Mouse (Mus musculus) left cerebral cortex, adult 9 months (tissue): ENCODE results near the gene Boll.

Experiments used
- DNase-seq, 2 experiments: peaks; one replicate each; pipeline ENCODE4 v3.0.0; 2022; ENCODE audit warnings: low spot score in 2 of 2

The Boll gene

DNA sequence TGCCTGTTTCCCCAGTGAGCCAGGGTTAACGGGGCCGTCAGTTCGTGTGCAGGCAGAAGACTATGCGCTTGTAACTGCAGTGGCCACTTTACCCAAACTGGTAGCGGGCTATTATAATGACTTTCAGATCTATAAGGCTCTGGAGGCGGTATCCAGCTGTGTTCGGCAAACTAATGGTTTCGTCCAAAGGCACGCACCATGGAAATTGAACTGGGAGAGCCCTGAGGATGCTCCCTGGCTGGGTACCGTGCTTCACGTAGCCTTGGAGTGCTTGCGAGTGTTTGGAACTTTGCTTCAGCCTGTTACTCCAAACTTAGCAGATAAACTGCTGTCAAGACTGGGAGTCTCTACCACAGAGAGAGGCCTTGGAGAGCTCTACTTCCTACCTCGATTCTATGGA lies 124.8 kb downstream of the Boll start:
- DNase-seq: no peak

DNA sequence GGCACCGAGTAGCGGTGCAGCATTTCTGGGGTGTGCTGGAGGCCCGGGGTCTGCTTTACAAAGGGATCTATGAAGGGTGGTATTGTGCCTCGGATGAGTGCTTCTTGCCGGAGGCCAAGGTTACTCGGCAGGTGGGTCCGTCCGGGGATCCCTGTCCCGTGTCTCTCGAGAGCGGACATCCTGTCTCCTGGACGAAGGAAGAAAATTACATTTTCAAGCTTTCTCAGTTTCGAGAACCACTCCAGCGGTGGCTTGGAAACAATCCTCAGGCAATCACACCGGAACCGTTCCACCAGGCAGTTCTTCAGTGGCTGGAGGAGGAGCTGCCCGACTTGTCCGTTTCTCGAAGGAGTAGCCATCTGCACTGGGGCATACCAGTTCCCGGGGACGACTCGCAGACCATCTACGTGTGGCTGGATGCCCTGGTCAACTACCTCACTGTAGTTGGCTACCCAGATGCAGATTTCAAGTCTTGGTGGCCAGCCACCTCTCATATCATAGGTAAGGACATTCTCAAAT lies 125.6 kb downstream of the Boll start:
- DNase-seq: no peak

DNA sequence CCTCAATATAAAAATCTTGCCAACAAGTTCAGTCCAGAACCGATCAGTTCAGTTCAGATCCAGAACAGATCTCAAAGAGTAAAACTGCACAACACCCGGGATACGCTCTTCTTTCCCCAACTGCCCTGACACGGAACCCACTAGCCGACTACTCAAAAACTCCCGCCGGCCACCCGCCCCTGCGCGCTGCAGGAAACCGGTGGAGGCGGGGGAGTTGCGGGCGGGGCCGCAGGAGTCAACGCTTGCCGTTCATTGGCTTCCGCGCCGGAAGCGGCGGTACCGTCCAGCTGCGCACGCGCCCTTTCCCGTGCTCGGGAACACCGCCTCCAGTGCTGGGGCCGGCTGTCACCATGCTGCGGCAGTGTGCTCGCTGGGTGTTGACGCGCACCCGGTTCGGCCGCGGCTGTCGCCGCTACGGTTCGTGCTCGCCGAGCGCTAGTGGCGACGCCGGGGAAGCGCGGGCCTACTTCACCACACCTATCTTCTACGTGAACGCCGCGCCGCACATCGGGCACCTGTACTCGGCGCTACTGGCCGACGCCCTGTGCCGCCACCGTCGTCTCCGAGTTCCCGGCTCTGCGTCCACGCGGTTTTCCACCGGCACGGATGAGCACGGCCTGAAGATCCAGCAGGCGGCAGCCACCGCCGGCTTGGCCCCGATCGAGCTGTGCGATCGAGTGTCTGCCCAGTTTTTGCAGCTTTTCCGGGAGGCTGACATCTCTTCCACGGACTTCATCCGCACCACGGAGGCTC lies 126.2 kb downstream of the Boll start, which contains the start of gene Mars2:
Gene Mars2, plus strand, starts transcription at position 288 of the 753 bp plus-strand sequence.
- DNase-seq: peak; percentile 87 to 94

DNA sequence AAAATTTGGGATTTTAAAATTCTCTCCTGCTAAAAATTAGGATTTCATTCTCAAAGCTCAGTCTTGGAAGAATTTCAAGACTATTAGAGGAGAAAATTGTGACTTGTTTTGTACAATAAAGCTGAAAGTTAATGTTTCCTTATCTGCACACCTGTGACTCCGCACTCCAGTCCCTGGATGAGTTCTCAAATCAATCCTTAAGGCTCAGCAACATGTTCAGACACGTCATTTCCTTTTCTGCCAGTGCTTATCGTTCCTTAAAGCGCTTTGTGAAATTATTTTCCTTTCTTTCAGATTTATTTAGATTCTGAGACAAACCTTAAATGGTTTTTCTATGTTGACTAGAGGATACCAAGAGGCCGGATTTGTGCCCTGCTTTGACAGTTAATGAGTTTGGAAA lies 126.8 kb downstream of the Boll start:
- DNase-seq: no peak

DNA sequence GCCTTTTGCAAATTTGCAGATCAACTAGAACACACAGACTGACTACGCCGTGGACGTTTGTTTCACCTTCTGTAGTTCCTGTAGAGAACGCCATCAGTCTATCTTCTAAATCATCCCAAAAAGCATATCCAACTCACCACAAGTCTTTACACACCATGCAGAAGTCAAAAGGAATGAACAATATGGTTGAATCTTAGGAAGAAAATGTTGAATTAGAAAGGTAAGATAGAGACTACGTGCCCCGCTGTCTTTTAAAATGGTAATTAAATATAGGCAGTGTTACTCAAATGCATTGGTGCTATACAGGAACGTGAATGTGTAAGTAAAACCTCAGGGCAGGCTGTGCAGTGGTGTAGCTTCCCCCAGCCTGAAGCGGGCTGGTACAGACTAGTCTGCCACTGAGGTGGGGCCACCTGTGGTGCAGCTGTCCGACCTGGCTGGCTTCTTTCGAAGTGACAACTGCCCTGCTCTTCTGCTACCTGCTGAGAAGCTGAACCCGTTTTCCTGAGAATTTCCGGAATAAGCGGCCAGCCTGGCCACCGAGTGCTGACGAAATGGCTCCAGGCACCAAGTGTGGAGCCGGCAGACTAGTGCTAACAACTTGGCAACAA lies 128.3 kb downstream of the Boll start:
- DNase-seq: no peak

DNA sequence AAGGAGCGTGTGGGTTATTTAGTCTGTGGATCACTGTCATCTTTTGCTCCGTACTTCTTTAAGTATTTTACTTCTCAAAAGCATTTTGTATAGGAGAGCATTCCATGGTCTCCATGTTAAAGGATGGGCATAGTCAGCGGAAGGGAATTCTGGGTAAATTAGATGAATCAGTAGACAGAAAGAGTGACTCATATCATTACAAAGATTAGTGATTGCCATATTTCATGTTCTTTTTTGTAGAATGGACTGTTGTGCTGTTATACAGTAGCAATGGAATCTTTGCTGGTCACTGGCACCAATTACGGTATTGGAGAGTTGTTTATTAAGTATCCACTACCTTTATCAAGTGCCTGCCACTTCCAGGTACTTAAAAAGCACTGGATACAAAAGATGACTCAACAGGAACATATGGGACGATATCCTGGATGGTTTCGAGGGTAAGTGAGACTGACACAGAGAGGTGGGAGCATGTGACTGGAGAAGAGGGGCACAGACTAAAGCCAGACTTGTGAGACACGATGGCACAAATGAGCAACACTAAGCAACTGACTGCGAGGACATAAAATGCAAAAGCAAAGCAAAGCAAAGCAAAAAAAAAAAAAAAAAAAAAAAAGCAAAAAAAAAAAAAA lies 134.9 kb downstream of the Boll start:
- DNase-seq: no peak

DNA sequence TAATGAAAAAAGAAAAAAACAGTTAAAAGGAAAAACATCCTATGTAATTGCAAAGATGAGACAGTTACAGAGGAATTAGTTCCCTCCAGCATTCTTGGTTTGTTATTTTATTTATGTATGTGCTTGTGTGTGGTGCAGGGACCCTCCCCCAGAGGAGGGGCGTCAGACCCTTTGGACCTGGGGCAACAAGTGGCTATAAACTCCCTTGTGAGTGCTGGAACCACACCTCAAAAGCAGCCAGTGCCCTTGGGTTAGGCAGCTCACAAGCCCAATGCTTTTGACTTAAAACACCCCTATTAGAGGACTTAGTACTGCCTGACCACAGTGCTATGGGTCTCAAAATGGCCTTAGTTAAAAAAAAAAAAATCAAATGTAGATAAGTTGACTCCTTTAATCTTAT lies 135.9 kb downstream of the Boll start:
- DNase-seq: no peak

DNA sequence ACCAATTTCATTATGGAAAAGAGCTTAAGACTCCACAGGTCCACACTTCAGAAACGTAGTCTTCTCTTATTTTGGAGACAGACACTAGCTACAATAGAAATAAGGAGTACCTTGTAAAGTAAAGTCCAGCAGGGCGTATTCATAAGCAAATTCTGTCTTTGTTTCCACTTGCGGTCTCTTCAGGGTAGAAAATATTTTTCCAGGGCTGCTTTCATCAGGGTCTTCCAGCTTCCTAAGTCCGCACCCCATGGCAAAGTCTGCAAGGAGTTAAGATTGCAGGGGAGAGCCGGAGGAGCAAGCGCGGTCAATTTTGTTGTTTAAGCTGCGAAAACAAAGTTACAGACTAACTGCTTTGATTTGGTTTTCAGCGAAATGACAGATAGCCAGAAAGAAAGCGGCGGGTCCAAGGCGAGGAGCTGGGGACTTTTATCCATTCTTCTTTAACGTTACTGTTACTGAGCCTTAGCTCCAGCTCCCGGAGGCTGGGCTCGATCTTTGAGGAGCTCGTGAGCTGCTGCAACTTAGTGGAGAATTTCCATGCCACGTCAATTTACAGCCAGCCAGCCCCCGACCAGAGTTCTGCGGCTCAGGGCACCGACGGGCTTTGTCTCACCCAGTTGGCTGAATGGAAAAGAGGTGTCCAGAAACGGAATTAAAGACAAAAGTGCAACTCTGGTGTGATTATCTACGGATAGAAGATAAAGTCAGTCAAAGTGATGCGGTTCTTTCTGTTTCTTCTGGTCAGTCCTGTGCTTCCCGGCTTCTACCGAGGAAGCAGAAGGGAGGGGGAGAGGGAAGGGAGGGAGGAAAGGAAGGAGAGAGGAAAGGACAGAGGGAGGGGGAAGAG lies 137.0 kb downstream of the Boll start, which contains the start of gene Rftn2:
Gene Rftn2, minus strand, starts transcription at position 772 of the 847 bp plus-strand sequence.
- DNase-seq: no peak

DNA sequence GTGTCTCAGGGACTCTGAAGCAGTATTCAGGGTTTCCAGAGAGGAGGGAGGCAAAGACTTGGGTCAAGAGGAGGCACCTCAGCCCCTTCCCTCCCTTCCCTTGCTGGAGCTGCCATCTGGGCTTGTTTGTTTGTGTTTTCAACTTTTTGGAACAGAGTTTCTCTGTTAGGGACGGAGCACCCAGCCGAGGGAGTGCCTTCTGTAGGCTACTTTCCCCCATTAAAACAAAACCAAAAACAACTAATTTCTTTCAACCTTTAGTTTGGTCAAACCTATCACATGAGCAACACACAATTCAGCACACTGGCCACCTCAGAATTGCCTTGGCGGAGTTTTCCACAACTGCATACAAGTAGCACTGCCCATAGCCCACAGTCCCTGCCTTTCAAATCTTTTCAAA lies 137.9 kb downstream of the Boll start:
- no peak for DNase-seq

DNA sequence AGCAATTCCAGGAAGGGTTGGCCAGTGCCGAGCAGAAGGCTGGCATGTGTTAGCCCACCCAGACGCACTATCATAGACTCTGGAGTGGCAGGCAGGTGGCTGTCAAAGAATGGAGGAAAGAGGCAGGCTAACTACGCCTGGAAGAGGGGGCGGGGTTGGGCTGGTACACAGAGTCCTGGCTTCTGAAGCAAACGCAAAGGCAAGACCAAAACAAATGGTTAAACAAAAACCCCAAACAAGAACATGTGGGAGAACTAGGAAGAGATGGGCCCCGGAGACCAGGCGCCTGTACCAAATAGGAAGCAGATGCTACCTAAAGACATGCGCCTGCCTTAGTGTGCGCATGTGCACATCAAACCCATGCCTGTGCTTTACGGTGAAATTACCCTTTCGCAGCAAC lies 139.2 kb downstream of the Boll start:
- DNase-seq: no peak

DNA sequence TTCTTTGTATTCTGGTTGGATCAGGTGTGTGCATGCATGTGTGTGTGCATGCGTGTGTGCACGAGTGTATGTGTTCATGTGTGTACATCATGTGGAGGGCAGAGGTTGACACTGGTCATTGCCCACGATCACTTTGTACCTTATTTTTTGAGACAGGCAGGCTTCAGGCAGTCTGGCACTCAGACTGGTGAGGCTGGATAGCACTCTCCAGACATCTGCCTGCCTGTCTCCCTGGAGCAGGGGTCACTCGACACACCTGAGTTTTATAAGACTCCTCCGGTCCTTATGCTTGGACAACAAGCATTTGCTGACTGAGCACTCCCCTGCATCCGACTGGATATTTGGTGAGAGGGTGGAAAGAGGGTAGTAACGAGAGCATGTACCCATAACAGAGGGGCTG lies 140.2 kb downstream of the Boll start:
- DNase-seq: no peak

DNA sequence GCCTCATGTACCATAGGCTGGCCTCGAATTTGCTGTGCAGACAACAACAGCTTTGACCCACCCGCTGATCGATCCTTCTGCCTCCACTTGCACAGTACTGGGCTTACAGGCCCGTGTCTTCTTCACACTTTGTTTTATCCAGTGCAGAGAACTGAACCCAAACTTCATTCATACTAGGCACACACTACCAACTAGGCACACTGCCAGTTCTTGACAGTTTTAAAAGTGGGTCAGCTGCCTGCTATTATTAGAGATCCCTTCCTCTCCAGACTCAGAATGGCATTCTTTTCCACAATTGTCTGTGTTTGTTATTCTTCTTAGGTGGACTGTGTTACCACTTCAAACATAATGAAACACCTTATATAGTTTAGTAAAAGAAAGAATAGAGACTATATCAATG lies 141.9 kb downstream of the Boll start:
- DNase-seq: no peak

DNA sequence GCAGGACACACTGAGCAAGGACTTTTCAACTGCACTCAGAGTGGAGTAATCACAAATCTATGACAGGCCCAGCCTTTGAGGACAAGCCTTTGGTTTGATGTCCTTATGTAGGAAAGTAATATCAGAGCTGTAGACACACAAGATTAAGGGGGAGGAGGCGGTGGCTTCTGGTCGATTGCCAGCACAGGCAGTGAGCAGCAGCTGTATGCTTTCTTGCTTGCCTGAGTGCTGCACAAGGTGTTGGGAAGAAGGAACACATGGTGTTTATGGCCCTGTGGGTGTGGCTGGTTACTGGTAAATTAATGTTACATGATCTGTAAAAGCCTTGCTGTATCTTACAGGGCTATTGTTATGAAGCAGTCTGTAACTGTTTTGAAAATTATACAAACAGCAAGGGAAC lies 146.1 kb downstream of the Boll start:
- DNase-seq: no peak

DNA sequence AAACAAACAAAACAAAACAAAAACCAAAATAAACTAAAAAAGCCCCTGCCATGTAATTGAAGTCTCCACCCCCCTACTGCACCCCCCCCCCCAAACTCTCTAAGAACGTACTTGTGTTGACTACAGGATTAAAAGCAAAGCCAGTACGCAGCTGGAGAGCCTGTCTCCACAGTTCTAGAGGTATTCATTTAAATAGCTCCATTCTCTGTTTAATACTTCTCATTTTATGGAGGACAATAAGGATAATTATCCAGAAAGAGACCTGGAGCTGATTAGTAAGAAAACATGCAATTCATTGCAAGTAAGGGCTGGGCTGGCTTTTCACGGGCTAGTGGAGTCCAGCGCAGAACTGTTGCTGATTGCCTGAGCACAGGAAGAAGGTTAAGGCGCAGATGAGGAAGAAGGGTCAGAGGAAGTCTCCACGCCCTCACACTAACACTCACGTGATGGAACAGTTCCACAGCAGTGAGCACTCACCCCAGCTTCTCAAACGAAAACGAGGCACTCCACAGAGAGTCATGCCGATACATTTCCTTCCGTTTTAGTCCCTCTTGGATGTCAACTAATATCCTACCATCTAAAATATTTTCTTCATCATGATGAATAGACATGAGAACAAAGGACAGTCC lies 148.0 kb downstream of the Boll start:
- DNase-seq: no peak

DNA sequence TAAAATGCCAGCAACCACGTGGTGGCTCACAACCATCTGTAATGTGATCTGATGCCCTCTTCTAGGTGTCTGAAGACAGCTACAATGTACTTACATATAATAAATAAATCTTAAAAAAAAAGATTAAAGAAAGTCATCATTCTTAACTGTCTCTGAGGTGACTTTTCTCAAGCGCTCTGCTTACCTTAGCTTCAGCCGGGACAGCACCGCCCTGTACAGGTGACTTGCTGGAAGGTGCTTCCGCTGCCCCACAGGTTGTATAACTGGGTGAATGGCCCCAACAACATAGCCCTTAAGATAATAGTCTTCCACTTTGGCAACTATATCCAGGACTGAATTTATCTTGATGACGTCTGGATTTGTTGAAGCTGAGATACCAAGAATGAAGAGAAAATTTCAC lies 149.3 kb downstream of the Boll start:
- no peak for DNase-seq

DNA sequence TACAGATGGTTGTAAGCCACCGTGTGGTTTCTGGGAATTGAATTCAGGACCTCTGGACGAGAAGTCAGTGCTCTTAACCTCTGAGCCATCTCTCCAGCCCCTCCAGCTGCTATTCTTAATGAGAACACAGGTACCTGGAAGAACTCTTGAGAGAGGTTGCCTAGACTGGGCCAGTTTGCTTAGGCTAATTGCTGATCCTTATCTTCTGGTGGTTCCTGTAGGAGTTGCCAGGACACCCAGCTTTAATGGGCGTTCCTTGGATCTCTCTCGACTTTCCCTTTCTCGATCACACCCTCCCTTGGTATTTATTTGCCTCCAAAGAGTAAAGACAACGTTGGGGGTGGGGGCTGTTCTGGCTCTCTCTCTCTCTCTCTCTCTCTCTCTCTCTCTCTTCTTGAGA lies 149.8 kb downstream of the Boll start:
- no peak for DNase-seq

DNA sequence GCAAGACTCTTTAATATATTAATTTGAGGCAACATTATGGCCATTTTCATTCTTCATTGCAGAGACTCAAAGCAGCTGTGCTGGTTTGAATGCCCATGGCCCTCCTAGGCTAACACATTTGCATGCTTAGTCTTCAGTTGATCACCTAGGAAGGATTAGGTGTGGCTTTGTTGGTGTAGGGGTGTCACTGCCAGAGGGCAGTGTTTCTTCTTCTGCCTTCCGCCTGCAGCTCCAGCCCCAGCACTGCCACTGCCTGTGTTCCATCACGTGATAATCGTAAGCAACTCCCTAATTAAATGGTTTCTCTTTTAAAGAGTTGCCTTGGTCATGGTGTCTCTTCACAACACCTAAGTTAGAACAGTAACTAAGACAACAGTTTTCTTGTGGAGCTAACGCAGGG lies 150.5 kb downstream of the Boll start:
- DNase-seq: no peak

DNA sequence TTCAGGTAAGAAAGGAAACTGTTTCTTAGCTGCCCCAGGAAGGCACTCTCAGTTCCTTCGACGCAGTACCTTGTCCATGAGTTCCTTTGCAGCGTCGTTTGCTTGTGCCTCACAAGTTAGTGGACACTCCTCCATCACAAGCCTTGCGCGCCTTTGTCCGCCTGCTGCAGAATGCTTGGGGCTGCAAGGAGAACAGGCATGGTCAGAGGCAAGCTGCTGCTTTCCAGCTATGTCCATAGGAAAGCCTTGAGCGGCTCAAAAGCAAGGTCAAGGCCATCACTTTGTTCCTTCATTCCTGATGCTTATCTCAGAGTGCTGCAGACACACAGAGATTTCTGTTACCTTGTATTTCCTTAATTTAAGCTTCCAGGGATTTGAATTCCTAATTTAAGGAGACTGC lies 152.2 kb downstream of the Boll start:
- DNase-seq: no peak

DNA sequence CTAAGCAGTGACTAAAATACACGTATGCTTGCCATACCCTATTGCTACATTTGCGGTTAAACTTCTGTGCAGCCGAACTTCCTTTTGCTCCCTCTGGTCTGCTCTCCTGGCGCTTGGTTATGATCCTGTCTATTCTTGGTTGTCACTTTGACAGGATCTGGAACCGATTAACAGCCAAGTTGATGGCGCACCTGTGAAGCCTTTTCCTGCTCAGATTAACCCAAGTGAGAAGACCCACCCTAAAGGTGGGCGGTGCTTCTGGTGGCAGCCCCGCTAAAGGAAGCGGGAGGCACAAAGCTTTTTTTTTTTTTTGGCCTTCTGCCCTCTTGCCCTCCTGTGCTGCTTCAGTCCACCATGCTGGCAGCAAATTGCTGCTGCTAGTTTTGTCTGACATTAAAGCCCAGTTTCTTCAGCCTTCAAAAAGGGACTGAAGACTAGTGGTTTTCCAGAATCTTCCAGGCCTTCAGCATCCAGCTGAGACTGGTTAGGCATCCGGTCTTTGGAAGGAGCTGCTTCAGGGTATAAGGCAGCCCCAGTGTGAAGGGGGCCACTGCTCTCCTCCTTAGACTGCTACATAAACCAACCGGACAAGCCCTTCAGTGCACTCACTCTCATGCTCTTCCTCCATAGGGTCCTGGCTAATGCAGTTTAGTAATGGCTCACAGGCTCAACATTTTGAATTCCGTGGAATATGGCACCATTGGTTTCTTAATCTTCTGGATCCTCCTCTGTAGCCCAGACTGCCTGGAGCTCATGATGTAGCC lies 152.9 kb downstream of the Boll start:
- DNase-seq: no peak

DNA sequence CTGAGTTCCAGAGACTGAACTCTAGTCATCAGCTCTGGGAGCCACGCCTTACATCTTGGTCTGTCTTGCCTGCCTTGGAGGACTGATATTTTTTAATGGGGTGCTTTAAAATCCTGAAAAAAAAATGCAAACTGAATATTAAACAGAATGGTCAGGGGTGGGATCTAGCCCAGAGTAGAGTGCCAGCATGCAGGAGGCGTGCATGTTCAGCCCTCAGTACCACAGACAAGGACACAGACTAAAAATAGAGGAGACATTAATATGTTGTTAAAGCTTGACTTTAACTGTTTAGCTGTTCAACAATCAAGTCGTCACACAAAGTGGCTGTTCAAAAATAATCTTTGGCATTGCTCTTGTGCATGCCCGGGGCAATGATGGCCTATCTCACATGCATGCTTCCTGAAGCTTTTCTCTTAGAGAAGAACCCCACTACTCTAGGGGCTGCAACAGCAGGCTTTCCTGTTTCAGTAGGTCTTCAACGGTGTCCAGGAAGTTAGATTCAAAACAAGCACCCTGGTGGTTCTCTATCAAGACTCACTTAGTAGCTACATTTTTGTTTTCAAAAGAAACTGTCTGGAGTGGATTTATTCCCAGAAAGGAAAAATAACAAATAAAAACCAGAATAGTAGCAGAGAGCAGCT lies 154.6 kb downstream of the Boll start:
- no peak for DNase-seq
